Mouse (Mus musculus): ENCODE measurements at regions not wholly inside any gene's neighbourhood (a gene's known extent, or its start where the extent isn't known, plus 50 kb on each side); places are given as distances from the start of the nearest gene placed in this dataset.

Small RNA genes lying in the stretch of these regions (microRNA-seq; reads per million reads assigned to microRNA genes)
- gene Gm25649: 0 reads per million in 2 experiments
